Mouse (Mus musculus) layer of hippocampus, adult 2 months (tissue): ENCODE results near the gene Pink1. TPM values are rescaled to one million over a fixed set of nuclear protein-coding genes. Genes with fewer than 3 reads are reported as not detected.
A peak's percentile ranks its signal among the peaks of the same experiment; 100 is the strongest.

Source experiments
- DNase-seq, 2 experiments: peaks; one replicate each; pipeline ENCODE4 v3.0.0; 2022; ENCODE audit warnings: low spot score in 2 of 2
- H3K27ac ChIP-seq: fragments of 200-600 bp; 2 replicates; pipeline ENCODE4 v1.8.1; 2022
- H3K4me3 ChIP-seq: fragments of 200-600 bp; 2 replicates; pipeline ENCODE4 v1.8.1; 2022; ENCODE audit warnings: mild to moderate bottlenecking
- CTCF ChIP-seq: fragments of 200-600 bp; conservative IDR thresholded peaks from 2 replicates; pipeline ENCODE4 v1.8.1; 2022; ENCODE audit warnings: antibody characterized with exemption, mild to moderate bottlenecking, moderate library complexity
- microRNA-seq, 2 experiments: library from miRNA; unstranded; fragments of <30 nt; microRNA quantifications; one replicate each; pipeline ENCODE4 v1.2.0; 2021
- total RNA-seq, 2 experiments: library from RNA; stranded (reverse); gene quantifications; 2 replicates each; pipeline ENCODE4 v1.2.3; 2021

The Pink1 gene
- total RNA-seq, 2 experiments from 2014 or later: 245 to 254 TPM

DNA sequence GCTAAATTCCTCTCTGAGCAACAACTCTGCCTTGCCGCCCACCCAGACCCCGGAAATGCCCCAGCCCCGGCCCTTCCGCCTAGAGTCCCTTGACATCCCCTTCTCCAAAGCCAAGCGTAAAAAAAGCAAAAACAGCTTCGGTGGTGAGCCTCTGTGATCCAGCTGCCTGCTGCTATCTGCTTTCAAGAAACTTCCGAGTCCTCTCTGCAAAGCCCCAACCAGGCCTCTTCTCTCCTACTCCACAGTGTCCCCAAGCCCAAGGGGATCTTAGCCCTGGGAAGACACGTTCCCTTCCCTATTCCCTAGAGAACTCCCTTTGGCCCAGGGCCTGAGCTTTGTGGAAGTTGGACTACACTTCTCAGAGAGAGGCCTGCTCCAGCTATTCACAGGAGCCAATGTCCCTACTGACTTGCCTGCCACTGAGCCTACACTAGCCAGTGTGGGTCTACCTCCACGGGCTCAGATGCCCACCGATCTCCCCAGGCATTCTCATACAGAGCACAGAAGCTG lies 24.8 kb downstream of the Pink1 start:
- no peak overlapping the region for H3K27ac ChIP-seq
- DNase-seq: no peak
- no peak for TF ChIP-seq CTCF
- no peak overlapping the region for H3K4me3 ChIP-seq

DNA sequence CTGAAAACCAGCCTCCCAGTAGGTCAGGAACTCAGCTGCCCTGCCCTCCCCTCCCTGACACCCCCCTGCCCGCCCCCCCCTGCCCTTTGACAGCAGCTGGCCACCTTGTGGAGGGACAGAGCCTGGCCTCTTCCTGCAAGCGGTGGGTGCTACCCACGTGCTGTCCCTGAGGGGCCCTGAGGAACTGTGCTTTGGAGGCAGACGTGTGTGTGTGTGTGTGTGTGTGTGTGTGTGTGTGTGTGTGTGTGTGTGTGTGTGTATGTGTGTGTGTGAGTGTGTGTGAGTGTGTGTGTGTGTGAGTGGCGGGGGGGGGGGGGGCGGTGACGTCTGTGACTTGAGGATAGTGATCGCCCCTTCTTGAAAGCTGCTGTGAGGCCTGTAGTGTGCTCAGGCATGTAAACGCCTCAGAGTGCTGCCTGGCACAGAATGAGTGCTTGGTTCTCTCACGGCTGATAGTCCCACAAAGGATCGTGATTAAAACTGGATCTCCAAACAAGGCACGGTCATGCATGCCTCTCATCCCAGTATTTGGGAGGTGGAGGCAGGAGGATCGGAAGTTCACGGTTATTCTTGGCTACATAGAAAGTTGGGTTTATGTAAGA lies 32.1 kb downstream of the Pink1 start:
- no peak for TF ChIP-seq CTCF
- Histone ChIP-seq H3K4me3 (no peak overlapping the region), H3K27ac (0 out of 2 replicates have a peak overlapping the region, but pooled peaks have one; percentile 48)
- DNase-seq: no peak

DNA sequence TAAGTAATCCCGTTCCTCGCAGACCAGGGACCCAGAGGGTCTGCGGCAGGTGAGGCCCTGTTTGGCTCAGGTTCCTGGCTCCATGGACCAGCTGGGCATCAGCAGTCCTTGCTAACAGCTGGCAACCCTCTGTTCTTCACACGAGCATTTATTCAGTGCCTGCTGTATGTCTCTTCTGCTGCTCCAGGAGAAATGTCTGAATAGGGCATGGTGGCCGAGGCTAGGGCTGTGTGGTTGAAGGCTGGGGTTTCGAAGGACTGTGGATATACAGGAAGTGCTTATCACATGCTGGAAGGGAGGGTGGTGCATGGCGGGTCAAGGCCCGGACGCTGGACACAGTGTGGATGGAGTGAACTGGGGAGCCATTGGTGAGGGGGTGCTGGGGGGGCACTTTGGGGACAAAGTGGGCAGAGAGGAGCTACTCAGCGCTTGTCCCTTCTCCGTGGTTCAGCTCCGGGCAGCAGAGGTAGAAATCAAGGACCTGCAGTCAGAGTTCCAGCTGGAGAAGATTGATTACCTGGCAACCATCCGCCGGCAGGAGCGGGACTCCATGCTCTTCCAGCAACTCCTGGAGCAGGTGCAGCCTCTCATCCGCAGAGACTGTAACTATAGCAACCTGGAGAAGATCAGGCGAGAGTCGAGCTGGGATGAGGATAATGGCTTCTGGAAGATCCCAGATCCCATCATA lies 32.7 kb downstream of the Pink1 start:
- no peak for TF ChIP-seq CTCF
- Histone ChIP-seq H3K4me3 (no peak overlapping the region), H3K27ac (peak overlapping the region; percentile 48)
- no peak for DNase-seq

DNA sequence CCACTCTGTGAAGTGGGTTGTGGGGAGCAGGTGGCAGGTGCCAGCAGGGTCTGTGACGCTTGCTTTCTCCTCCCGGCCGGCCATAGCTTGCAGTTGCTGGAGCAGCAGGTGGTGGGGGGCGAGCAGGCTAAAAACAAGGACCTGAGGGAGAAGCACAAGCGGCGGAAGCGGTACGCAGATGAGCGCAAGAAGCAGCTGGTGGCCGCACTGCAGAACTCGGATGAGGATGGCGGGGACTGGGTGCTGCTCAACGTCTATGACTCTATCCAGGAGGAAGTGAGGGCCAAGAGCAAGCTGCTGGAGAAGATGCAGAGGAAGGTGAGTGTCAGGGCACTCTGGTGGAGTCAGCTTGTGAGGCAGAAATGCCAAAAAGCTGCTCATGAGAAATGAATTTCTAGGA lies 34.1 kb downstream of the Pink1 start:
- no peak for DNase-seq
- no peak for TF ChIP-seq CTCF
- H3K27ac ChIP-seq: no peak overlapping the region
- no peak overlapping the region for H3K4me3 ChIP-seq

DNA sequence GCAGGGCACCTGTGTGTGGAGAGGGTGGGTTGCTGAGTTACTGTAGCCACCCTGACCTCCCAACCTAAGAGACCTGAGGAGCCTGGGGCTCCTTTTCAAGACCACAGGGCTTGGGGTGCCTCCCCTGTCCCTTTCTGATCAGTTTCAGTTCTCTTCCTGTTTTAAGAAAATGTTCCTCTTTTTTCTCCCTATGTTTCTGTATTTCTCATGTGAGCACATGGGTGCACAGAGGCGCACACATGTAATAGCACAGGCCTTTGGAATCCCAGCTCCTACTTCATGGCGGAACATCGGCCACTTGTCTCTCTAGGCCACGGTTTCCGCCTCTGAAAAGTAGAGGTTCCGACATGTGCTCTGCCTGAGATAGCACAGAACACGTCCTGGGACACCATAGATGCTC lies 37.4 kb downstream of the Pink1 start:
- Histone ChIP-seq H3K27ac (no peak overlapping the region), H3K4me3 (no peak overlapping the region)
- TF ChIP-seq CTCF: no peak
- no peak for DNase-seq

DNA sequence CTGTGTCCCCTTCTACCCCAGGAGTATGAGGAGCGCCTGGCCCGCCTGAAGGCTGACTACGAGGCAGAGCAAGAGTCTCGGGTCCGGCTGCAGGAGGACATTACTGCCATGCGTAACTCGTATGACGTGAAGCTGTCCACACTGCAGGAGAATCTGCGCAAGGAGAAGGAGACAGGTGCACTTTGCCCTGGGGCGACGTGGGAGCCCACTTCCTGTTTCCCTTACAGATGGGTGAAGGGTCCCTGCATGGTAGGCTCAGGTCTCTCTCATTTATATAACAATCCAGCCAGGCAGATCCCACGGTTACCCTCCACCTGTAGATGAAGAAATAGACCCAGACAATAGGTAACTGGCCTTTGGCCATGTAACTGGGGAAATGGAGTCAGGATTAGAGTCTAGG lies 39.7 kb downstream of the Pink1 start:
- Histone ChIP-seq H3K27ac (no peak overlapping the region), H3K4me3 (no peak overlapping the region)
- no peak for TF ChIP-seq CTCF
- no peak for DNase-seq

DNA sequence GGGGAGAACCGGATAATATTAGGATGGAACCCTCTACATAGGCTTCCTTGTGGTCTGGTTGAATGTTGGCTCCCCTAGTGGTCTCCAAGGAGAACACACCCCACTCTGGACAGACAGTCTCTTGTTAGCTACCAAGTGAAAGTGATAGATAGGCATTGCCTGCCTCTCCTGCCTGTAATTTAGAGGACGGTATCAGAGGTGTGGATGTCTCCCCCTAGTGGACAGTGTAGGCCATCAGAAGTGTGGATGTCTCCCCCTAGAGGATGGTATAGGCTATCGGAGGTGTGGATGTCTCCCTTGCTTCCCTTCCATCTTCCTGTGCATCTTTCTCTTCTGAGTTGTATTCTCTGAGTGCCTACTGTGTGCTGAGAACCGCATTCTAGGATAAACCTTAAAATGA lies 43.3 kb downstream of the Pink1 start:
- Histone ChIP-seq H3K4me3 (no peak overlapping the region), H3K27ac (no peak overlapping the region)
- peak; percentile 55 to 80 for DNase-seq
- peak; percentile 94 for TF ChIP-seq CTCF

DNA sequence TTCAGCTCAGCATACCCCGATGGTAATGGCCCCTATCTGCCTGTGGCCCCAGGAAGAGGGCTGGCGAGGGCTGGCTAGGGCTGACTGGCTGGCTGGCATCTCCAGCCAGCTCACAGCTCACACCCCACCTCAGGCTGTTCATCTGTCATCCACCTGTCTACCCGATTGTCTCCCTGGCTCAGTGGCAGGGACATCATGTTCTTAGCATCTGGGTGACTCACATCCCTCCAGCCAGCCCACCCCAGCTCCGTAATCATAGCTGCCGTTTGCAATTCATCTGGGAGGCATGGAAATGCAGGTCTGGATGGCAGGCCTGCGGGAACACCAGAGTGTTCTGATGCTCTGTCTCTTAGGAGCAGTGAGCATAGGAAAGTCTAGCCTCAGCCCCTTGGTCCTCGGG lies 47.8 kb downstream of the Pink1 start:
- no peak for DNase-seq
- Histone ChIP-seq H3K4me3 (no peak overlapping the region), H3K27ac (peak overlapping the region; percentile 57)
- TF ChIP-seq CTCF: no peak

DNA sequence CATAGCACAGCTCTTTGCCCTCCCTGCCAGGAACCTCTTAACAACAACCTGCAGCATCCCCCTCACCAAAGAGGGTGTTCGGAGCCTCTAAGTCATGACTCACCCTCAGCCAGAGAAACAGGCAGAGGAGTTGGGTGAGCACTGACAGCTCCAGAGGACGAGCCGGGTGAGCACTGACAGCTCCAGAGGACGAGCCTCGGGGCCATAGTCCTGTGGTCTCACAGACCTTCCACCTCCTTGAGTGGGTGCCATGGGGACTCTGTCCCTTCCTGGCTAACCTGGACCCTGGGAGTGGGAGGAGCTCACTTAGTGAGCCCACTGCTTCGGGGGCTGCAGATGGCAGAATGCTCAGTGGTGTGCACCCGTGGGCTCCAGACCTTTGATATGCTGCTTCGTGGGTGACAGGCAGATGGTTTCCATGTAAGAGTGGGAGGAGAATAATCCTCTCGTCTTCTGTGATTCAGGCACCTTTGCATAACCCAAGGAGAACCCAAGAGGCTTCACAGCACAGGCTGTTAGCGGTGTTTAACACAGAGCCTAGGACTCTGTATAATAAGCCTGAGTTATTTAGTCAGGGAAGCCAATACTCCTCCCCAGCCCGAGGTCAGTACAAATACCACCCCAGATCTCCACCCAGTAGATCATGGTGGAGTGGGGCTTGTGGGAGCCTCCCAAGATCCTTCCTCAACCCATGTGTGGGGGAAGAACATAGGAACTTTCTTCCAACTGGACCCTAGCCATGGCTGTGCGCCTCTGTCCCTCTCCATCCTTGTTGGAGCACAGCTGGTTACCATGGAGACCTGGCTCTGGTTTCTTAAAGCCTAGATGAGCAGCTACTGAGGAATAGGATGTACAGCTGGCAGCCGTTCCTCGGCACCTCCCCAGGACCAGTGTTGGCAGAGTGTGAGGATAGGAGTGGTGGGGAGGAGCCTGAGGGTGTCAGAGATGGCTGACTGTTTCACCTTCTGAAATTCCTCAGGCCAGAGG lies 53.8 kb downstream of the Pink1 start:
- peak overlapping the region; percentile 87 for H3K27ac ChIP-seq
- H3K4me3 ChIP-seq: no peak overlapping the region
- peak; percentile 43 to 65 for DNase-seq
- no peak for TF ChIP-seq CTCF

DNA sequence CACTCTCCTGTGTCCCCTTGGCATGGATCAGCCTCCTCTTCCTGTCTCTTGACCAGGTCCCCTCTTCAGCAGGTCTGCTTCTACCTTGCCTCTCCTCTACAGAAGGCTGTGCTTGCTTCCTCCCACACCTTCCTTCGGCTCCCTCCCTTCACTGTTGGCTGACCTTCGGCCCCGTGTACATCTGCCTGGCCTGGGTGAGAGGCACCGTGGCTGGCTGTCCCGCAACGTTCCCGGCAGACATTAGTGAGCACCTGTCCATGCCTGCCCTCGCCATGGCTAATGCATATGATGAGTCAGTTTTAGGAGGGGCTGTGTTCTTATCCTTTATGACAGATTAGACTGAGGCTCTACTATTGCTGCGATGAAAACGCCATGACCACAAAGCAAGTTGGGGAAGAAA lies 58.2 kb downstream of the Pink1 start:
- H3K27ac ChIP-seq: no peak overlapping the region
- no peak for TF ChIP-seq CTCF
- DNase-seq: no peak

More for the DNA sequence above, 58.2 kb downstream of the Pink1 start:
- H3K4me3 ChIP-seq: no peak overlapping the region

Small RNA genes within 50 kb of the gene (microRNA-seq; reads per million reads assigned to microRNA genes)
- gene Gm27646 (0 to 0.32 reads per million in 2 experiments), gene Mir7019 (9.9 to 10.1 reads per million in 2 experiments)

Other genes with a start within 250 kb of the Pink1 start
- gene Hp1bp3, start 110.0 kb downstream of the Pink1 start, total RNA-seq: 100 to 1,000 TPM; 178 to 183 TPM
- 10 to 100 TPM; 49.1 to 52.7 TPM for gene Sh2d5, start 75.9 kb downstream of the Pink1 start, total RNA-seq
- gene Kif17, start 75.9 kb downstream of the Pink1 start, total RNA-seq: 10 to 100 TPM; 22.0 to 22.3 TPM
- gene Ddost, start 21.6 kb downstream of the Pink1 start, total RNA-seq: 10 to 100 TPM; 93.1 to 93.5 TPM
- gene Cda, start 41.7 kb upstream of the Pink1 start, total RNA-seq: 1 to 10 TPM; 1.9 to 3.2 TPM
- 10 to 100 TPM; 26.5 to 33.1 TPM for gene Fam43b, start 70.2 kb upstream of the Pink1 start, total RNA-seq
- 10 to 100 TPM; 54.4 to 57.9 TPM for gene Mul1, start 108.4 kb upstream of the Pink1 start, total RNA-seq
- 100 to 1,000 TPM; 378 to 385 TPM for gene Camk2n1, start 128.0 kb upstream of the Pink1 start, total RNA-seq